Mouse (Mus musculus) embryonic facial prominence, embryonic 14.5 days (tissue): ENCODE measurements around the gene 5830473C10Rik. TPM values are rescaled to one million over a fixed set of nuclear protein-coding genes. Genes with fewer than 3 reads are reported as not detected.
A peak's percentile ranks its signal among the peaks of the same experiment; 100 is the strongest.

Source experiments
- ATAC-seq: fragments of 200-750 bp; cut with Nextera tagmentation; 2 replicates; pipeline ENCODE4 v1.8.0; 2017; ENCODE audit warnings: low read depth, moderate number of reproducible peaks, moderate TSS enrichment
- DNase-seq: peaks from one replicate; pipeline ENCODE4 v3.0.0-alpha.2; 2015; ENCODE audit warnings: low spot score
- H3K27ac ChIP-seq: fragments of 300-500 bp; sonication (generic); replicated peaks from 2 replicates; pipeline ENCODE4 v1.5.1; 2014; ENCODE audit warnings: low read depth, mild to moderate bottlenecking, low read length, moderate library complexity
- H3K27me3 ChIP-seq: fragments of 300-500 bp; sonication (generic); replicated peaks from 2 replicates; pipeline ENCODE4 v1.6.1; 2014; ENCODE audit warnings: low read length; ENCODE audit not compliant: control insufficient read depth, insufficient read depth
- H3K36me3 ChIP-seq: fragments of 300-500 bp; sonication (generic); 2 replicates; pipeline ENCODE4 v1.6.1; 2014; ENCODE audit warnings: low read length, mixed read lengths; ENCODE audit not compliant: control insufficient read depth, insufficient read depth
- H3K4me1 ChIP-seq: fragments of 300-500 bp; sonication (generic); 2 replicates; pipeline ENCODE4 v1.6.1; 2014; ENCODE audit warnings: antibody characterized with exemption, low read length; ENCODE audit not compliant: control insufficient read depth, insufficient read depth
- H3K4me2 ChIP-seq: fragments of 300-500 bp; sonication (generic); 2 replicates; pipeline ENCODE4 v1.6.1; 2014; ENCODE audit warnings: low read depth, mild to moderate bottlenecking, low read length, moderate library complexity, mixed read lengths
- H3K4me3 ChIP-seq: fragments of 300-500 bp; sonication (generic); 2 replicates; pipeline ENCODE4 v1.5.1; 2014; ENCODE audit warnings: low read depth, mild to moderate bottlenecking, low read length
- H3K9ac ChIP-seq: fragments of 300-500 bp; sonication (generic); 2 replicates; pipeline ENCODE4 v1.6.1; 2014; ENCODE audit warnings: low read depth, mild to moderate bottlenecking, low read length, moderate library complexity, mixed read lengths
- H3K9me3 ChIP-seq: fragments of 300-500 bp; sonication (generic); 2 replicates; pipeline ENCODE4 v1.6.1; 2016; ENCODE audit warnings: low read length; ENCODE audit not compliant: control insufficient read depth
- WGBS: fragments of 180-500 bp; shearing (Covaris S2); extraction: QIAGEN DNeasy Blood & Tissue Kit; methylation state at CpG from one replicate; pipeline ENCODE4 v1.1.7; 2014; 5-methylcytosine and 5-hydroxymethylcytosine counted together
- polyA plus RNA-seq: library from polyadenylated mRNA; unstranded; fragments of >200 nt; fragmentation: Nextera tagmentation; extraction: Ambion mirVana; gene quantifications from 2 replicates; pipeline ENCODE4 v1.2.1, GENCODE M21; 2014

5830473C10Rik gene
- polyA plus RNA-seq, 1 experiment from 2014 or later, result 0.10 TPM

GRCm38 (mm10) chr5:90586511-90586910 lies 25.6 kb downstream of the 5830473C10Rik start:
- Histone ChIP-seq H3K4me1 (no peaks in the 10 kb centered on the region), H3K9me3 (no peaks in the 10 kb centered on the region), H3K4me2 (no peak overlapping the region), H3K36me3 (no peaks in the 10 kb centered on the region), H3K9ac (no peak overlapping the region), H3K27me3 (no peaks in the 10 kb centered on the region), H3K4me3 (no peak overlapping the region), H3K27ac (no peak overlapping the region)
- no peak for ATAC-seq
- 73% methylated on average over 5 of the region's 5 CpGs for WGBS
- no peak for DNase-seq

DNA sequence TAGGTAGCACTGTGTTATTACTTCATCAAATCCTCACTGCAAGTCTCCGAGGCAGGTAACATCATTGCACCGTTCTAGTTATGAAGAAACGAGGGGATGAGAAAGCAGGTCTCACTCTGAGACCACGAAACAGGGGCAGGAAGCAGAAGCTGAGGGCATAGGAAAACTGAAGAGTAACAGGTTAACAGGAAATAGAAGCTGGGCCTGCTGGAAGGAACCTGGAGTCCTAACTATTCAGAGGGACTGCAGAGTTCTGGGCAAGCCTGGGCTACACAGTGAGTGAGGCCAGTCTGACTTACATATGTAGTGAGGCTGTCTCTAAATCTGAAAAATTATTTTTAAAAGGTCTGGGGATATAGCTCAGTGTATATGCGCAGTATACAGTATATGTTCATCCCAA lies 27.2 kb downstream of the 5830473C10Rik start:
- DNase-seq (no peak), ATAC-seq (no peak)
- Histone ChIP-seq H3K4me3 (no peak overlapping the region), H3K4me2 (no peak overlapping the region), H3K27ac (no peak overlapping the region), H3K9me3 (no peaks in the 10 kb centered on the region), H3K36me3 (no peaks in the 10 kb centered on the region), H3K27me3 (no peaks in the 10 kb centered on the region), H3K4me1 (no peaks in the 10 kb centered on the region), H3K9ac (no peak overlapping the region)
- WGBS, result 89% methylated on average over 5 of the region's 5 CpGs

GRCm38 (mm10) chr5:90588708-90589595 lies 28.0 kb downstream of the 5830473C10Rik start:
- ATAC-seq, result peak; percentile 47
- peak overlapping the region; percentile 70 for H3K4me2 ChIP-seq
- peak; percentile 76 for DNase-seq
- 27% methylated on average over 25 of the region's 25 CpGs for WGBS
- H3K27me3 ChIP-seq, result no peaks in the 10 kb centered on the region
- no peaks in the 10 kb centered on the region for H3K36me3 ChIP-seq
- H3K4me3 ChIP-seq, result peak overlapping the region; percentile 41
- no peaks in the 10 kb centered on the region for H3K4me1 ChIP-seq
- H3K9ac ChIP-seq, result peak overlapping the region; percentile 64
- no peak overlapping the region for H3K27ac ChIP-seq
- H3K9me3 ChIP-seq, result no peaks in the 10 kb centered on the region

GRCm38 (mm10) chr5:90590676-90591075 lies 29.8 kb downstream of the 5830473C10Rik start:
- H3K9me3 ChIP-seq, result no peaks in the 10 kb centered on the region
- no peak; the same call in 1 of the 2 replicates for ATAC-seq
- no peak overlapping the region for H3K4me2 ChIP-seq
- no peaks in the 10 kb centered on the region for H3K4me1 ChIP-seq
- H3K27ac ChIP-seq, result no peak overlapping the region
- DNase-seq, result no peak
- no peak overlapping the region for H3K9ac ChIP-seq
- H3K4me3 ChIP-seq, result no peak overlapping the region
- H3K27me3 ChIP-seq, result no peaks in the 10 kb centered on the region
- WGBS, result 77% methylated on average over 9 of the region's 10 CpGs
- H3K36me3 ChIP-seq, result no peaks in the 10 kb centered on the region

- DNase-seq (no peak), ATAC-seq (no peak)
- Histone ChIP-seq H3K4me1 (no peaks in the 10 kb centered on the region), H3K27ac (no peak overlapping the region), H3K9ac (no peak overlapping the region), H3K36me3 (no peaks in the 10 kb centered on the region), H3K4me2 (no peak overlapping the region), H3K9me3 (no peaks in the 10 kb centered on the region), H3K27me3 (no peaks in the 10 kb centered on the region), H3K4me3 (no peak overlapping the region)
- 71% methylated on average over 6 of the region's 6 CpGs for WGBS
Observed at GRCm38 (mm10) chr5:90591936-90592335, 31.0 kb downstream of the 5830473C10Rik start.

- H3K4me1 ChIP-seq, result no peaks in the 10 kb centered on the region
- DNase-seq (no peak), ATAC-seq (no peak)
- H3K4me2 ChIP-seq, result no peak overlapping the region
- H3K9ac ChIP-seq, result no peak overlapping the region
- H3K4me3 ChIP-seq, result no peak overlapping the region
- H3K27ac ChIP-seq, result no peak overlapping the region
- 84% methylated on average over 13 of the region's 13 CpGs for WGBS
- no peaks in the 10 kb centered on the region for H3K36me3 ChIP-seq
- H3K9me3 ChIP-seq, result no peaks in the 10 kb centered on the region
- H3K27me3 ChIP-seq, result no peaks in the 10 kb centered on the region
Observed at GRCm38 (mm10) chr5:90594945-90595344, 34.0 kb downstream of the 5830473C10Rik start.

DNA sequence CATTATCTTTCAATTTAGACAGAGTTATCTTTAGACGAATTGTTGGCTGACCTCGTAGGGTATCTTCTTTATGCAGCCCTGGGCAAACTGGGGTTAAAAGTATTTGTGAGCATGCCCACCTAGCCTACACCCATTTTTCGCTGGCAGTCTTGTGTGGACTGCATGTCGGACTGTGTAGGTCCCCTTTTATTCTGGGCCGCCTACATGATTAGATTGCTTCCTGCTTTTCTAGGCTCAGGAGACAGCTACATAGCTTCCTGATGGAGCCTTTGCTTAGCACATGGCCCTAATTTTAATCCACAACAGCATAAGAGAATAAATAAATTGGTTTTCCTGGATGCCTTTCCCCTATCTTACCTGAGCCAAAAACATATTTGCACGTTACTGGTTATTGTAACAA lies 35.2 kb downstream of the 5830473C10Rik start:
- WGBS, result 82% methylated on average over 6 of the region's 6 CpGs
- DNase-seq, result no peak
- Histone ChIP-seq H3K36me3 (no peaks in the 10 kb centered on the region), H3K9ac (no peak overlapping the region), H3K4me3 (no peak overlapping the region), H3K27ac (no peak overlapping the region), H3K9me3 (no peaks in the 10 kb centered on the region), H3K27me3 (no peaks in the 10 kb centered on the region), H3K4me1 (no peaks in the 10 kb centered on the region), H3K4me2 (no peak overlapping the region)
- ATAC-seq, result no peak

DNA sequence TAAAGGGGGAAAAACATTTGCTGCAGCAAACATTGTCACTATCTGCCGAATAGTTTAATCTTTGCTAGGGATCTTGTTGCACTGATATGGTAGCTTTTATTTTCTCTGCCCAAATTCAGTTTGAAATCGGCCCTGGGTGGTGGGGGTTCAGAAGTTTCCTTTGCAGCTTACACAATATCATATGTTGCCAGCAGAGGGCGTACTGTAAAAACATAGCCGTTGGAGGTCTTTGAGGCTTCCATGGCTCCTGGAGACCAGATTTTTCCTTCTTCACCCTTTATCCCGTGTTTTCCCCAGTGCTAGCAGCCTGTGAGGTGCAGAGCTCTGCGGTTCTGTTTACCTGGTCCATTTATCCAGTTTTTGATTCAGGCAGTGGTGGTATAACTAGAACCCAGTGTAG lies 40.6 kb downstream of the 5830473C10Rik start:
- peak; percentile 74 for DNase-seq
- no peak for ATAC-seq

DNA sequence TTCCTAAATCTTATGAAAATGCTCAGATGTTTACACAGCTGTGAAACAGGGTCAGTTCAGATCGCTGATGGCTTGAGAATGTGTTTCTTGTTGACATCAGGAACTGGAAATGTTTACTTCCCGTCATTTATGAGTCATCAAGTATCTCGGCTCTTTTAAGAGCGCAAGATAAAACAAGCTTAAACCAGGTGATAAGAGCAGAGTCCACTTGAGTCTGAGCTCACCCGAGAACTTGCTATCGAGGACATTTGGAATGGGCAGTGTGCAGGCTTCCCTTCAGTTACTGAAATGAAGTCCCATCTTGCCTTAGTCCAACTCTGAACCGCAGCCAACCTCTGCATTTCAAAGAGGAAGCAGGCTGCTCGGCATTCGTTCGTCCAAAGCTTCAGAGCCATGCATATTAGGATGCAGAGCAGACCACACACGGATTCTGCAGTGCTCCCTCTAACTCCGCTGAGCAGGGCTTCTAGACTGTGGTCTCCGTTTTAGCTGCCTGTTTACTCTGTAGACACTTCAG lies 42.6 kb downstream of the 5830473C10Rik start:
- no peaks in the 10 kb centered on the region for H3K9me3 ChIP-seq
- H3K27ac ChIP-seq, result no peak overlapping the region
- 52% methylated on average over 13 of the region's 13 CpGs for WGBS
- DNase-seq (peak; percentile 58), ATAC-seq (no peak)
- H3K4me1 ChIP-seq, result no peaks in the 10 kb centered on the region
- no peak overlapping the region for H3K4me3 ChIP-seq
- H3K4me2 ChIP-seq, result no peak overlapping the region
- H3K27me3 ChIP-seq, result no peaks in the 10 kb centered on the region
- H3K9ac ChIP-seq, result no peak overlapping the region
- no peaks in the 10 kb centered on the region for H3K36me3 ChIP-seq

More for the DNA sequence above, 40.6 kb downstream of the 5830473C10Rik start:
- WGBS, result 18% methylated on average over 6 of the region's 6 CpGs
- Histone ChIP-seq H3K4me2 (no peak overlapping the region), H3K36me3 (no peaks in the 10 kb centered on the region), H3K4me1 (no peaks in the 10 kb centered on the region), H3K4me3 (no peak overlapping the region), H3K27ac (no peak overlapping the region), H3K9ac (no peak overlapping the region), H3K27me3 (no peaks in the 10 kb centered on the region), H3K9me3 (no peaks in the 10 kb centered on the region)
